Mouse (Mus musculus) MEL (cell line): ENCODE measurements at regions not wholly inside any gene's neighbourhood (a gene's known extent, or its start where the extent isn't known, plus 50 kb on each side); places are given as distances from the start of the nearest gene placed in this dataset.

ENCODE experiments used
- HCFC1 ChIP-seq: IDR thresholded peaks from 2 replicates; pipeline ENCODE4 v1.6.1; 2012; ENCODE audit warnings: low read depth, mild to moderate bottlenecking, inconsistent platforms, low read length, improper control_type of control experiment, moderate library complexity
- MXI1 ChIP-seq: IDR thresholded peaks from 2 replicates; pipeline ENCODE4 v1.6.1; 2011; ENCODE audit warnings: mild to moderate bottlenecking, low read depth, low read length, improper control_type of control experiment
- POLR2AphosphoS2 ChIP-seq: IDR thresholded peaks from 2 replicates; pipeline ENCODE4 v1.6.1; 2011; ENCODE audit warnings: low read length, improper control_type of control experiment
- RCOR1 ChIP-seq: IDR thresholded peaks from 2 replicates; pipeline ENCODE4 v1.6.1; 2012; ENCODE audit warnings: low read depth, mild to moderate bottlenecking, inconsistent platforms, low read length, improper control_type of control experiment
- SIN3A ChIP-seq: IDR thresholded peaks from 2 replicates; pipeline ENCODE4 v1.6.1; 2012; ENCODE audit warnings: low read length, improper control_type of control experiment, inconsistent platforms
- UBTF ChIP-seq: IDR thresholded peaks from 2 replicates; pipeline ENCODE4 v1.6.1; 2012; ENCODE audit warnings: low read depth, mild to moderate bottlenecking, inconsistent platforms, low read length, improper control_type of control experiment, moderate library complexity, borderline replicate concordance; ENCODE audit not compliant: insufficient read depth
- ZNF384 ChIP-seq: IDR thresholded peaks from 2 replicates; pipeline ENCODE4 v1.6.1; 2012; ENCODE audit warnings: low read depth, mild to moderate bottlenecking, inconsistent platforms, low read length, improper control_type of control experiment

DNA sequence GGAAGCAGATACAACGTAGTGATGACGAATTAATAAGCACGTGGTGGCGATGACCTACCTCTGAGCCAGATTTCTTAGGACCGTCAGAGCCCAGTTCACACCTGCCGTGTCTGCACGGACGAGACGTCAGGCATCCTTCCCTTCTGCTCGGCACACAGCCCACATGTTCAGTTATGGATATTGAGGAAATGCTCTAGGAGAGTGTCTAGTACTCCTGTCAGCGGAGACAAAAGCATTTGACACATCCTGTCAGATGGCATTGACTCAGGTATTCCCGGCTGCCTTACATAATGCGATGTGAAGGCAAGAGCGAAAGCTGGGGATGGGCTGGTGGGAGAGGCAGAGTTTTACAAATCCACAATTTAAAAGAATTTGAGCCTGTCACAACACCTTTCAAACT, 81.9 kb upstream of the Mdfic start:
- TF ChIP-seq SIN3A (no peak), RCOR1 (no peak), POLR2AphosphoS2 (no peak), ZNF384 (no peak), UBTF (no peak), MXI1 (no peak), HCFC1 (no peak)
